Mouse (Mus musculus) layer of hippocampus, adult 9-11 months (tissue): ENCODE measurements at regions not wholly inside any gene's neighbourhood (a gene's known extent, or its start where the extent isn't known, plus 50 kb on each side); places are given as distances from the start of the nearest gene placed in this dataset.

Experiments
- DNase-seq: peaks from one replicate; pipeline ENCODE4 v3.0.0; 2022

- peak; percentile 89 for DNase-seq
These were observed 349.5 kb upstream of the B3gat1 start for GRCm38 (mm10) chr9:26383996-26384395.

DNA sequence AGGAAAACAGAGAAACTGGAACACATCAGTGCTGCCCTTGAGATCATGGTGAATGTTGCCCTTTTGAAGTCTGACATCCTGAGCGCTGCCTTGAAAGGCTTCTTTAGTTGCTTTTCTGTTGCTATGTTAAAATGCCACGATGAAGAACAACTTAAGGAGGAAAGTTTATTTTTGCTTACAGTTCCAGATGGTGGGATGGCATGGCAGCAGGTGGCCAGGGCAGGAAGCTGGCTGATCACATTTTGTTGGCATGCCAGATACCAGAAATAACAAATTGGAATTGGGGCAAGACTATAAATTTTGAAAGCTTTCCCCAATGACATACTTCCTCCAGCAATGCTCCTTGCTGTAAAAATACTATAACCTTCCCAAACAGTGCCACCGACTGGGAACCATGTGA is 334.9 kb upstream of the B3gat1 start:
- DNase-seq, result peak; percentile 24

GRCm38 (mm10) chr9:26422897-26423823 is 310.4 kb upstream of the B3gat1 start:
- DNase-seq, result no peak

- peak; percentile 23 for DNase-seq
These were observed 298.0 kb upstream of the B3gat1 start for GRCm38 (mm10) chr9:26435507-26435906.

DNA sequence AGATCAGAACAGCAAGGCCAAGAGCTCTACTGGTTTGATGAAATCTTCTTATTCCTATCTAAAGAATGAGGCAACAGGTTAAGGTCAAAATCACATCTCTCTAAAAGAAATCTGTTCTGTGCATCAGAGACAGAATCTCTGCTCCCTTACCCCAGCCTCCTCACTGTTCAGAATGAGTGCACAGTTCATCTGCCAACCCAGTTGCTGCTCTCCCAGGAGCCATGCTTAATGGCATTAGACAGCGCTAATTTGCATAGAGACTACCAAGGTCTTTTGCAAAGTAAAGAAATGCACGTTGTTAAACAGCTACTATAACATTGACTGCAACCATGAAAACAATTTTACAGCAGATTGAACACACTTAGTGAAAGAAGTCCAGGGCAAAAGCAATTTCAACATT is 296.3 kb upstream of the B3gat1 start:
- DNase-seq, result no peak

- DNase-seq, result no peak
These were observed 279.6 kb upstream of the B3gat1 start for GRCm38 (mm10) chr9:26453924-26454323.

DNA sequence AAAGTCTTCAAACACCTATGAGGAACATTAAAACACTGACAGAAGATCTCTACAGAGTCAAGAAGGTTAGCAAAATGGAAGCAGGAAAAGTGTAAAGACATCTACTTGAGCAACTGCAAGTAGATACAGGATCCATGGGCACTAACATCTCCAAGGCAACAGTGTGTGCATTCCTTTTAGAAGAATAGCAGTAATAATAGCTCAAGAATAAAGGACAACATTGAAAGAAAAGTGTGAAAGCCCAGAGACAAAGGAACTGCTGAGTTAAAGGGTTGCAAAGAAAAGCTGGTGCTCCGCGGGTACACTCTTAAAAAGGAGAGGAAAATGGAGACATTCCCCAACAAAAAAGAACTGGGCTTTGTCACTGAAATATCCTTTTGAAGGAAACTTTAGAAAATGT is 272.4 kb upstream of the B3gat1 start:
- no peak for DNase-seq

- DNase-seq, result no peak
These were observed 262.7 kb upstream of the B3gat1 start for GRCm38 (mm10) chr9:26470694-26471392.

GRCm38 (mm10) chr9:26476341-26476740 is 257.2 kb upstream of the B3gat1 start:
- no peak for DNase-seq

DNA sequence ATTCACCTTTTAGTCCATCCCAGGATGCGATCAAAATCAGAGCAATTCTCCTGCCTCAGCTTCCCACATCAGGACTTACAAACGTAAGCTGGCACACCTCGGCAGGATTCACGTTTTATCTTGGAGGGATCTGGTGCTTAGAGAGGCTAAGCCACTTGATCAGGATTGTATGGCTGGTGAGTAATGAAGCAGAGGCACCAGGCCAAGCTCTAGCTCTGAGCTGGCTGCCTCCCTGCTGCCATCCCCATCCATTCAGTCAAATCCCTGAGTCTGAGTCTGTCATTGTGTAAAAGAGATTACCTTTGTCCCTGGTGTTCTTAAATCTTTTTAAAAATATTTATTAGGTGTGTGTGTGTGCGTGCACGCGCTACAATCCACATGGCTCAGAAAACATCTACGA is 252.6 kb upstream of the B3gat1 start:
- no peak for DNase-seq

- no peak for DNase-seq
These were observed 251.6 kb upstream of the B3gat1 start for GRCm38 (mm10) chr9:26481890-26482289.

GRCm38 (mm10) chr9:26493740-26494139 is 239.8 kb upstream of the B3gat1 start:
- peak; percentile 16 for DNase-seq

GRCm38 (mm10) chr9:26502027-26502426 is 231.5 kb upstream of the B3gat1 start:
- peak; percentile 23 for DNase-seq

DNA sequence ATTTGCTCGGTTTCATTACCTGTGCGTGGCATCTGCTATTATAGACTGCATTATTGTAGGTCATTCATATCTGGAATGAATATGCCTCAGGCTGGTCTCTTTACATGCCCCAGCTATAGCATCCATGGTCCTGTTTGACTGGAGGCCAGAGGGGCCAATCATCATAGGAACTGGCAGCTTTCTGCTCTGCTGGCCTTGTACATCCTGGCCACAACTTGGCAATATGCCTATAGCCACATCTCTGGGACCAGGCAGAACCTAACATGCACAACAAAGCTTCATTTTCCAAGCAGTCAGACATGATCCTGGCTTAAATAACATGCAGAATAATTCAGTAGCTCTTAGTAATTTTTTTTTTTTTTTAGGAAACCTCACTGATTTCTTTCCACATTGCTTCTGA is 227.6 kb upstream of the B3gat1 start:
- no peak for DNase-seq

DNA sequence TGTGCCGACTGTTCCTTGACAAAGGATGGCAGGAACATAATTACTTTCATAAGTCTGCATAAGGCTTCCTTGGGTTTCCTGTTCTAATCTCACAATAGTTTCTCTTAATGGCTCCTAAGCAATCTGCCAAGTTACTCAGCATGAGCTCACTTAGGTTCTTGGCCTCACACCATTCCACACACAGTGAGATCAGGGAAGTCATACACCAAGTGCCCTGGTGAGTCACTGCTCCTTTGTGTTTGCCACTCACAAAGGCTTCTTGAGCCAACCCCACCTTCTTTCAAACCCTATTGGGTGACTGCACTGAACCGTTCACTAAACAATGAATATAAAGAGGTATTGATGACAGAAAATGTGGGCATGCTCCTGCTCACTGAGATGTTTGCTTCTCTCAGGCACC is 214.9 kb upstream of the B3gat1 start:
- DNase-seq, result no peak

DNA sequence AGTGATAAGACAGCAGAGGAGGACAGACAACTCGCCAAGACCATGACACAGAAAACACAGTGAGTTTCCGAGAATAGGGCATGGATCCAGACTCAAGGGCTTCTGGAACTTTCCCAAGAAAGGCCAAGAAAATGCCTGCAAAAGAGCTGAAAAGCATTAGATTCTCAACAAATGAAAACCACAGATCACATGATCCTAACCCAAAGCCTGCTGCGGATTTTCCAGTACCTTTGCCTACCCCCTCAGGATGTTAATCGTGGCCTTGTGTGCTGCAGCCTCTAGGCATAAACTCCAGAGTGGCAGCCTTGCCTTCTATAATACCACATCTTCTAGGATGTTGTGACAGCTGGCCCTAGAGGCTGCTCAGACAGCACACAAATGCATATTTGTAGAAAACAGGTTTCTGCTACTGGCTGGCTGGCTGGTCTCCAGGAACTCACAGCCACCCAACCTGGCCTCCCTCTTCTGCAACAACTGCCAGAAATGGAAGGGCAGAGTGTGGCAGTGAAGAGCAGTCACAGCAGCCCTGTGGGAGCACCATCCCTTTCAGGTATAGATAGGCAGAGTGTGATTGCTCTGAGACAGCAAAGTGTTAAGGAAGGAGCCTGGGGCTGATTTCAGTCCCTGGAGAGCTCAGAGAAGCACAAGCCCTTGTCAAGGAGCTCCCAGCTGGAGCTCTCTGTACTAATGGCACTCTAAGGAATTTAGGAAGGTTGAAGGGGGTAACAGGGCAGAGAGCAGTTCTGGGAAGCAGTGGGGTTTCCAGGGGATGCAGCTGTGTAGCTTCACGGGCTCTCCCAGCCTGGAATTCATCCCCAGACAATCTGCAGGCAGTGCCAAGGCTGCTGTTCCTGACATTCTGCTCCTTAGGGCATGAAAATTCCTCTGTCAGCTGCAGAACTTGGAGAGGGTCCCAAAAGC is 213.7 kb upstream of the B3gat1 start:
- DNase-seq, result peak; percentile 5

- no peak for DNase-seq
These were observed 209.4 kb upstream of the B3gat1 start for GRCm38 (mm10) chr9:26524089-26524488.

DNA sequence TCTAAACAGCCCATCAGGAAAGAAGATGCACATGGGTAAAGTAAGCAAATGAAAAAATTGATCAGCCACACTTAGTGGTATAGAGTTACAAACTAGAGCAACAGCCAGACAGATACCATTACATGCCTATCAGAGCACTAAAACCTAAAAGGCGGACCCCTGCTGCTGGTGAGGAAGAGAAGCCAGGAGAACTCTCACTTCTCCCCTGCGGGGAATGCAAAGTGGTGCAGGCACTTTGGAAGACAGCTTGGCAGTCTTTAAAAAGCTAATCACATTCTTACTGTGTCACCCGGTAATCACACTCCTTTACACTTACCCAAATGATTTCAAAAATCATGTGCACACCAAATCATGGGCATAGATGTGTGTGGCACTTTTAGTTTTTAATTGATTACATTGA is 204.8 kb upstream of the B3gat1 start:
- DNase-seq, result no peak

- DNase-seq, result no peak
These were observed 194.5 kb upstream of the B3gat1 start for GRCm38 (mm10) chr9:26539042-26539441.

- peak; percentile 28 for DNase-seq
These were observed 185.1 kb upstream of the B3gat1 start for GRCm38 (mm10) chr9:26548328-26548922.

DNA sequence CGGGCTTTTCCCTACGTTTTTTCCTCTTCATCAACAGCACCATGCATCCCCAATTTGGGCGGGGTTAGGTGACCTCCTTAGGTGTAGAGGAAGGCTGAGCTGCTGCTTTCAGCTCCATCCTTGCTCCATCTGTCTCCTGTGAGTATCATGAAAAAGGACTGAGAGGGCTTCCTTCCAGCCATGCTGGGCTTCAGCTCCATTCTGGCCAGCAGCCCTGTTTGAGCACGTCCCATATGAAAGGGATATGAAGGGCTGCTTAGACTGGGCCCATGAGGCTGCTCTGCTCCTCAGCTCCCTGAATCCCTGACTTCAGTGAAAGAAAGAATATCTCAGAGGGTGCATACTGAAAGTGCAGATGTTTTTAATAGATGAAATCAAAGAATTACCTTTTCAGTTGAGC is 184.4 kb upstream of the B3gat1 start:
- DNase-seq, result no peak

DNA sequence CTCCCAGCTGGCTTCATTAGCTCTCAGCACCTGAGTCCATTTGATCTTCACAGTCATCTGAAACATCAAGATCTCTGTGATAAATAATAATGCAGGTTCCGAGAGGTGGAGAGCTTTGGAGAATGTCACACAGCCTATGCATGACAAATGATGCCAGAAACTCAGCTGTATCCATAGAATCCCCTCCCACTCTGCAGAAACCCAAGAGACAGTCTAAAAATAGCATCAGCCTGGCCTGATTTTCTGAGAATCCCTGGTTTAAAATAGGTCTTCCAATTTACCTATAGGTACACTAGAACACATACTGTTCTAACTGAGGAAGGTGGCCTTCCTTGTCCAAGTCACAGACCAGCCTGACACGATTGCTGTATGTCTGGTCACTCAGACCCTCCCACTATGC is 184.0 kb upstream of the B3gat1 start:
- DNase-seq, result no peak

- DNase-seq, result no peak
These were observed 157.5 kb upstream of the B3gat1 start for GRCm38 (mm10) chr9:26575990-26576389.
